Mouse (Mus musculus) induced T-regulatory cell, adult 2 months (primary cell): ENCODE results near the gene Daxx.
"Not testable (repeated sequence)": the region's sequence is repeated elsewhere in the genome, so short reads cannot be mapped to it uniquely, and the experiment has no call there.

Experiments used
- DNase-seq: peaks from one replicate; pipeline ENCODE4 v3.0.0-alpha.2; 2012; ENCODE audit warnings: low read depth

The Daxx gene

GRCm38 (mm10) chr17:33909077-33909868 lies at the start of gene Daxx:
Gene Daxx, plus strand, starts transcription at chr17:33909414.
- peak; percentile 98 for DNase-seq

- DNase-seq: peak; percentile 92
Observed at GRCm38 (mm10) chr17:33865330-33866030, 43.7 kb upstream of the Daxx start.

DNA sequence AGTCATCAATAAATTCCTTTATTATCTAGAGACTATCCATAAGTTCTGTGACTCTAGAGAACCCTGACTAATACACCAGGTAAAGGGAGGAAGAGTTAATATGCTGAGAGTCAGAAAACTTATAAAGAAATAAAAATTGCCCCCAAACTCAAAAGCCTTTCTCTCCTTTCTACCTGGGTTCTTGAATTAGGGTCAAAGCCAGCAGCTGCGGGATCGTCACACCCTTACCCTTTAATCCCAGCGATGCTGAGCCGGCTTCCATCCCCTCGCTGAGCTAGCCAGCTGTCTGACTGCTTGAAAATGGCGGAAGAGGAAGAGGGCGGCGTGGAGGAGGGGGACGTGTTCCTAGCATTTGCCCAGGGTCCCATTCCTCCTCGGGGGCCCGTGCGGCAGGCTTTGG lies 35.7 kb upstream of the Daxx start, which contains the start of gene Gm7029:
Gm7029 (plus strand) TSS at position 301 of the 400 bp plus-strand sequence.
- not testable (repeated sequence) for DNase-seq

GRCm38 (mm10) chr17:33874411-33874810 lies 34.8 kb upstream of the Daxx start:
- no peak for DNase-seq

- DNase-seq: peak; percentile 42
Observed at GRCm38 (mm10) chr17:33875797-33876196, 33.4 kb upstream of the Daxx start.

DNA sequence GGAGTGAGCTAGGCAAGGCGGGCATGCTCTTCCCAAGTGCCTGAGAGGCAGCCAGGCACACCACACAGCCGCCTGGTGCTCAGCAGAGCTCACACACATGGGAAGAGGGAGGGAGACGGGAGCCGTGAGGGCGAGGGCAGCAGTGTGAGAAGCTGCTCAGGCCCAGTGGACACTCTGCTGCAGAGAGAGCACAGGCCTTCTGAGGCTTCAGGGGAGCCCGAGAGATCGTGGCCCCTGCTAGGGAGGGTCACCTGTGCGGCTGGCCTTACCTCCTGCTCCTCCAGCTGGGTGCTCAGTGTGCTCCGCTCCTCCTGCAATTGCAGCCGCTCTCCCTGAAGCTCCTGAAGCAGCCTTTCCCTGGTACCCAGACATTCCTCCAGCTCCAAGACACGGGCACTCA lies 24.9 kb upstream of the Daxx start:
- DNase-seq: not testable (repeated sequence)

DNA sequence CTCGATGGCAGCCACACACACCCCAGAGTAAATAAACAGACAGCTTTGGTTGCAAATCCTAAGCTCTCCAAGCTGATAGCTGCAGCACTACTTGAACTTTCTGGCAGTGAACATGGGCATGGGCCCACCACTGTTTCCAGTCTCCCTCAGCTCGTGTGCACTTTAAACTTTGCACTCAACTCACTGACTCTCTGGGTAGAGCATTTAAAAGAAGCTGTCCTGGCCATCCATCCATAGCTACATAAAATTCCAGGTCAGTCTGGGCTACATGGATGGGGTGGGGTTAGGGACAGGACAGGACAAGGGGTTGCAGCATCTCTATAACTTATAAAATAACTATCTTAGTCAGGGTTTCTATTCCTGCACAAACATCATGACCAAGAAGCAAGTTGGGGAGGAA lies 21.4 kb upstream of the Daxx start:
- DNase-seq: not testable (repeated sequence)

DNA sequence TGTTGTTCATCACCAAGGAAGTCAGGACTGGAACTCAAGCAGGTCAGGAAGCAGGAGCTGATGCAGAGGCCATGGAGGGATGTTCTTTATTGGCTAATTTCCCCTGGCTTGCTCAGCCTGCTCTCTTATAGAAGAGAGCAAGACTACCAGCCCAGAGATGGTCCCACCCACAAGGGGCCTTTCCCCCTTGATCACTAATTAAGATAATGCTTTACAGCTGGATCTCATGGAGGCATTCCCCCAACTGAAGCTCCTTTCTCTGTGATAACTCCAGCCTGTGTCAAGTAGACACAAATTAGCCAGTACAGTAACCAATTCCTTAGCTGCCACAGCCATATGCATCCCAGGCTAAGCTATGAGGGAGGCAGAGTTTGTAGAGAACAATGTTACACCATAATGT lies 21.0 kb upstream of the Daxx start:
- DNase-seq: not testable (repeated sequence)

DNA sequence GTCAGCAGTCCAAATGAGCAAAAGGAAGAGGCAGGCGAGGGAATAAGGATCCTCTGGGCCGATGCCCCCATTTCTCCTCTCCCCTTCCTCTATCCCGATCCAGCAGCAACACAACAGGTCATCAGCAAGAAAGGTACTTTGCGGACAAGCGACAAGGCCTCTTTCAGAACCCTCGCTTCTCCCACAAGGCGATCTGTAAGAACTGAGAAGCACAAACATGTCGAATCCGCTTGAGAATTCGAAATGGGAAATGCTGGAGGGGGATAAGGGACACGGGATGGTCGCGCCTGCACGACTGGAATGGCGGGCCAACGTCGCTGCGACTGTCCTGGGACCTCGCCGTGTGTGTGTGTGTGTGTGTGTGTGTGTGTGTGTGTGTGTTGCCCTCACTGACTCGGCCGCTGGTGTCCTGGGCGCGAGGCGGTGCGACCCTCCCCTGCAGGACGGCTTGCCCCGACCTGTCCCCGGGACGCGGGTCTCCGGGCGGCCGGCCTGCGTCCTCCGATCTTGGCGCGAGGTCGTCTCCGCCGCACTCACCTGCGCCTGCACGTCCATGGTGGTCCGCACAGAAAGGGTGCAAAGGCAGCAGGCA lies 19.2 kb upstream of the Daxx start:
- DNase-seq: peak; percentile 43

- peak; percentile 100 for DNase-seq
Observed at GRCm38 (mm10) chr17:33890533-33891059, 18.6 kb upstream of the Daxx start, which contains the start of gene Kifc1. Gene Kifc1, minus strand, starts transcription at chr17:33890661.

GRCm38 (mm10) chr17:33891357-33891756 lies 17.9 kb upstream of the Daxx start:
- peak; percentile 33 for DNase-seq

DNA sequence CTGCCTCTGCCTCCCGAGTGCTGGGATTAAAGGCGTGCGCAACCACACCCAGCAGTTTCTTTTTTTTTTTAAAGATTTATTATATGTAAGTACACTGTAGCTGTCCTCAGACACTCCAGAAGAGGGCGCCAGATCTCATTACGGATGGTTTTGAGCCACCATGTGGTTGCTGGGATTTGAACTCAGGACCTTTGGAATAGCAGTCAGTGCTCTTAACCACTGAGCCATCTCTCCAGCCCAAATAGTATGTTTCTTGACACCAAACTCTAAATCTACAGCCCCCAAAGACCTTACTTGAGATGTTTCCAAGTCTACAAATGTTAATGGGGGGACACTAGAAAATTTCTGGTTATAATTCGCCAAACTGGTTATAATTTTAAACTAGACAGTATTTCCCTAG lies 17.3 kb upstream of the Daxx start:
- DNase-seq: peak; percentile 28

GRCm38 (mm10) chr17:33892429-33892828 lies 16.8 kb upstream of the Daxx start:
- no peak for DNase-seq

DNA sequence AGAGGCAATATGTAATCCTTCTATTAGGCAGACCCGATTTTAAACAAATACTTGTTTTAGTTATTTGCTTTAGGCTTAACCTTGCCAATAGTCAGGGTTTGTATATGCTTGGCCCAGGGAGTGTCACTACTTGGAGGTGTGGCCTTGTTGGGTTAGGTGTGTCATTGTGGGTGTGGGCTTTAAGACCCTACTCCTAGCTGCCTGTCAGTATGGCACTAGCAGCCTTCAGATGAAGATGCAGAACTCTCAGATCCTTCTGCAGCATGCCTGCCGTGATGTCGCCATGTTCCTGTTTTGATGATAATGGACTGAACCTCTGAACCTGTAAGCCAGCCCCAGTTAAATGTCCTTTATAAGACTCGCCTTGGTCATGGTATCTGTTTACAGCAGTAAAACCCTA lies 16.2 kb upstream of the Daxx start:
- DNase-seq: not testable (repeated sequence)

GRCm38 (mm10) chr17:33897114-33897794 lies 12.0 kb upstream of the Daxx start:
- peak; percentile 95 for DNase-seq

DNA sequence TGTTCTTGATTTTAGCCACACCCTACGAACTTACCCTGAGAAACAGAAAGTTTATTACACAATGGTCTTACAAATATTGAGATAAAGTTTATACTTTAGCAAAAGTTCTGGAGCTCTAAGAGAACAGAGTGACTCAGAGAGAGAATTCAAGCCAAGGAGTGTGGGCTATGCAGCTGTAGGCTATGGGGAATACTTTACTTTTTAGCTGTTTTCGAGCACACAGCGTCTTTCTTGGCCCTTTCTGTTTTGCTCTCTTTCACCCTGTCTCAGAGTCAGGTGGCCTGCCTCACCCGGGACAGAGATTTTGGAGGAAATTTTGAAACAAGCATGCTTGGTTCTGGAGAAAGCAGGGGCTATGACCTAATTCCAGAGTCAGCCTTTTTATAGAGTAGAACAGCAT lies 11.0 kb upstream of the Daxx start:
- not testable (repeated sequence) for DNase-seq

DNA sequence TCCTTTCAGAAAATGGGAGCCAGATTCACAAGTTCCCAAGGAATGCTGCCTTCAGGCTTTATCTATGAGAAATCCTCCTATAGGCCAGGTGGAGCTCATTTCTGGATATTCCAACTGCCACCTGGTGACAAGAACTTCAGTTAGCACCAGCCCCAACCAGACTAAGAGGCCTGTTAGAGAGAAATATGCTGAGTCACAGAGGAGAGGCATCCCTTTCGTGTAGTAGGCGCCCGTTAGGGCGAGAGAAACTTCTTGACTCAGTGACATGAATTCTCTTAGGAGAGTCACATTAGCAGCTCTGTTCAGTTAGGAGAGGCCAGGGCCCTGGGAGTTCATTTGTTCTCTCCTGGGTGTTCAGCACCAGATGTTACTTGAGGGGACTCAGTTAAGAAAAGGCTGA lies 9.6 kb upstream of the Daxx start:
- no peak for DNase-seq

- no peak for DNase-seq
Observed at GRCm38 (mm10) chr17:33900281-33900988, 8.8 kb upstream of the Daxx start.

DNA sequence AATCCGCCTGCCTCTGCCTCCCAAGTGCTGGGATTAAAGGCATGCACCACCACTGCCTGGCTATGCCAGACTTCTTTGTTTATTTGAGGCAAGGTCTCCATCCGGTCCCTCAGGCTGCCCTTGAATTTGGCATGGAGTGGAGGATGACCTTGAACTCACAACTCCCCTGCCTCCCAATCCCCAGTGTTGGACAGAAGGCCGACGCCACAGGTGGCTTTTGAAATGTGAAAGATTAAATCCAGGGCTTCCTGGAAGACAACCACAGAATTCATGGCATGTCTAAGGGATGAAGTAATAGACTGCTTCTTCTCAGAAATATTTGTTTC lies 8.3 kb upstream of the Daxx start:
- no peak for DNase-seq

- DNase-seq: peak; percentile 28
Observed at GRCm38 (mm10) chr17:33901653-33902052, 7.6 kb upstream of the Daxx start.

DNA sequence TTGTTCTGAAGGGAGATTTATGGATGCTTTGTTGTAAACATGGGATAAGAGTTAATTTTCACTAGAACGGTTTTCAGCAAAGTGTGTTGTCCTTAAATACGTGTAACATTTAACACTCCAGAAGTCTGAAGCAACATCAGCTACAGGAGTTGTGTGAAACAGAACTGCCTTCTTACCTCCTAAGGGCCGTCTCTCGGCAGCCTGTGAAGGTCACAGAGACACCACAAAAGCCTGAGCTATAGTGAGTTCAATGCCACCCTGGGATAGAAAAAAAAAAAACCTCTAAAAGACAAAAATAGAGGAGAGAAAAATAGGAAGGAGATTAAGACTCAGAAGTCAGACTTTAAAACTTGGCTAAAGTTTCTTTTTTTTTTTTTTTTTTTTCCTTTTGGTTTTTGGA lies 7.1 kb upstream of the Daxx start:
- peak; percentile 51 for DNase-seq
